Mouse (Mus musculus): ENCODE measurements around the gene Mymk. TPM values are rescaled to one million over a fixed set of nuclear protein-coding genes. Genes with fewer than 3 reads are reported as not detected.
A peak's percentile ranks its signal among the peaks of the same experiment; 100 is the strongest.

Mymk gene
- polyA plus RNA-seq, 1 experiment from 2014 or later: 0.32 TPM

GRCm38 (mm10) chr2:27045979-27046770 is 25.8 kb downstream of the Mymk start:
- no peak for ATAC-seq (ENCODE audit: low FRiP score)
- H3K9me3 ChIP-seq (ENCODE audit: control insufficient read depth, low read length): no peaks in the 10 kb centered on the region
- no peaks in the 10 kb centered on the region for H3K4me1 ChIP-seq (replicated peaks; ENCODE audit: control insufficient read depth, insufficient read depth, low read length)
- H3K27me3 ChIP-seq (ENCODE audit: control insufficient read depth, insufficient read depth, low read length): no peaks in the 10 kb centered on the region
- H3K36me3 ChIP-seq (replicated peaks; ENCODE audit: control insufficient read depth, insufficient read depth): no peaks in the 10 kb centered on the region
- WGBS: 70% methylated on average over 8 of the region's 8 CpGs
- no peak for DNase-seq (ENCODE audit: low spot score)
- H3K27ac ChIP-seq: no peak overlapping the region
- no peak overlapping the region for H3K9ac ChIP-seq
- no peak overlapping the region for H3K4me2 ChIP-seq (replicated peaks)
- no peak overlapping the region for H3K4me3 ChIP-seq (replicated peaks; ENCODE audit: low read length)

DNA sequence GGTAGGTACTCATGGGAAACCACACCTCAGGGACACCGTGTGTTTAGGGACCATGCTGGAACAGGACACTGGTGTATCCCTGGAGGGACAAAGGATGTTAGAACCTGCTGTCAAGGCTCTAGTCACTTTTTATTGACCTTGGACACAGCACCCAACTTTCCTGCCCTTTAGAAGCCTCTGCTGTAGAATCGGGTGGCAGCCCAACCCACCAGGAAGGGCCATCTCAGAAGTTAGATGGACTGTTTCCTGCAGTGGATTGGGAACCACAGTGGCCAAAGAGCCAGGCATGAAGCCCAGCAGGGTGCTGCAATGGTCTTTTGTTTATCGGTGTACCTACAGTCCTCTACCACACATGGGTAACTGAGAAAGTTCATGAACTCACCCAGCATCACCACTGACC is 27.3 kb downstream of the Mymk start:
- Histone ChIP-seq H3K9me3 (ENCODE audit: control insufficient read depth, low read length) (no peaks in the 10 kb centered on the region), H3K36me3 (replicated peaks; ENCODE audit: control insufficient read depth, insufficient read depth) (no peaks in the 10 kb centered on the region), H3K4me1 (replicated peaks; ENCODE audit: control insufficient read depth, insufficient read depth, low read length) (no peaks in the 10 kb centered on the region), H3K27me3 (ENCODE audit: control insufficient read depth, insufficient read depth, low read length) (no peaks in the 10 kb centered on the region), H3K4me3 (replicated peaks; ENCODE audit: low read length) (no peak overlapping the region), H3K9ac (no peak overlapping the region), H3K4me2 (replicated peaks) (no peak overlapping the region), H3K27ac (no peak overlapping the region)
- WGBS: 85% methylated on average over 3 of the region's 3 CpGs
- DNase-seq (ENCODE audit: low spot score) (no peak), ATAC-seq (ENCODE audit: low FRiP score) (no peak)

- no peaks in the 10 kb centered on the region for H3K36me3 ChIP-seq (replicated peaks; ENCODE audit: control insufficient read depth, insufficient read depth)
- H3K4me2 ChIP-seq (replicated peaks): no peak overlapping the region
- DNase-seq (ENCODE audit: low spot score) (no peak), ATAC-seq (ENCODE audit: low FRiP score) (no peak)
- H3K4me1 ChIP-seq (replicated peaks; ENCODE audit: control insufficient read depth, insufficient read depth, low read length): no peaks in the 10 kb centered on the region
- 72% methylated on average over 4 of the region's 4 CpGs for WGBS
- no peak overlapping the region for H3K27ac ChIP-seq
- H3K9ac ChIP-seq: no peak overlapping the region
- H3K9me3 ChIP-seq (ENCODE audit: control insufficient read depth, low read length): no peaks in the 10 kb centered on the region
- H3K27me3 ChIP-seq (ENCODE audit: control insufficient read depth, insufficient read depth, low read length): no peaks in the 10 kb centered on the region
- H3K4me3 ChIP-seq (replicated peaks; ENCODE audit: low read length): no peak overlapping the region
Measured at GRCm38 (mm10) chr2:27044166-27044565, 27.8 kb downstream of the Mymk start.

- WGBS: 21% methylated on average over 3 of the region's 3 CpGs
- Histone ChIP-seq H3K4me1 (replicated peaks; ENCODE audit: control insufficient read depth, insufficient read depth, low read length) (no peaks in the 10 kb centered on the region), H3K4me2 (replicated peaks) (no peak overlapping the region), H3K27ac (no peak overlapping the region), H3K4me3 (replicated peaks; ENCODE audit: low read length) (no peak overlapping the region), H3K27me3 (ENCODE audit: control insufficient read depth, insufficient read depth, low read length) (no peaks in the 10 kb centered on the region), H3K36me3 (replicated peaks; ENCODE audit: control insufficient read depth, insufficient read depth) (no peaks in the 10 kb centered on the region), H3K9me3 (ENCODE audit: control insufficient read depth, low read length) (no peaks in the 10 kb centered on the region), H3K9ac (no peak overlapping the region)
- peak; percentile 90 for ATAC-seq (ENCODE audit: low FRiP score)
- peak; percentile 82 for DNase-seq (ENCODE audit: low spot score)
Measured at GRCm38 (mm10) chr2:27043461-27043860, 28.5 kb downstream of the Mymk start.

- Histone ChIP-seq H3K4me2 (replicated peaks) (no peak overlapping the region), H3K27me3 (ENCODE audit: control insufficient read depth, insufficient read depth, low read length) (no peaks in the 10 kb centered on the region), H3K4me1 (replicated peaks; ENCODE audit: control insufficient read depth, insufficient read depth, low read length) (no peaks in the 10 kb centered on the region), H3K36me3 (replicated peaks; ENCODE audit: control insufficient read depth, insufficient read depth) (no peaks in the 10 kb centered on the region), H3K9ac (no peak overlapping the region), H3K9me3 (ENCODE audit: control insufficient read depth, low read length) (no peaks in the 10 kb centered on the region), H3K4me3 (replicated peaks; ENCODE audit: low read length) (no peak overlapping the region), H3K27ac (no peak overlapping the region)
- ATAC-seq (ENCODE audit: low FRiP score) (no peak), DNase-seq (ENCODE audit: low spot score) (no peak)
- 71% methylated on average over 8 of the region's 8 CpGs for WGBS
Measured at GRCm38 (mm10) chr2:27042131-27042844, 29.7 kb downstream of the Mymk start.

DNA sequence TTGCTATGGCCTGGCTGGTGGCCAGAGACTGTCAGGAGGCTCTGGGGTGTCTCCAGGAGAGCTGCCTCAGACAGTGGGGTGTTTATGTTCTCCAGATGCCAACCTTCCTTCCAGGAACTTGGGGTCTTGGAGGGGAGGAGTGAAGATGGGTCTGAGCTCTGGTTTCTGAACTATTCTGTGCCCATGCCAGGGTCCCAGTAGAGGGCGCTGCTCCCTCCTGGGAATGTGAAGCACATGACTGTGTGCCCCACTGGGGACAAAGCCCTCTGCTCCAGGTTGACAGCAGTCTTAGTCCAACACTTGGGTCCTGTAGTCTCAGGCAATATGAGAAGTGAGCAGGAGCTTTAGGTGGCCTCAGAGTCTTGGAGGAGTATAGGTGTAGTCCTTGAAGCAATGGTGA is 32.7 kb downstream of the Mymk start:
- Histone ChIP-seq H3K36me3 (replicated peaks; ENCODE audit: control insufficient read depth, insufficient read depth) (no peaks in the 10 kb centered on the region), H3K9me3 (ENCODE audit: control insufficient read depth, low read length) (no peaks in the 10 kb centered on the region), H3K27me3 (ENCODE audit: control insufficient read depth, insufficient read depth, low read length) (no peaks in the 10 kb centered on the region), H3K4me3 (replicated peaks; ENCODE audit: low read length) (no peak overlapping the region), H3K4me2 (replicated peaks) (no peak overlapping the region), H3K9ac (no peak overlapping the region), H3K4me1 (replicated peaks; ENCODE audit: control insufficient read depth, insufficient read depth, low read length) (no peaks in the 10 kb centered on the region), H3K27ac (no peak overlapping the region)
- WGBS: 17% methylated on average over 1 of the region's 1 CpGs
- no peak for DNase-seq (ENCODE audit: low spot score)
- ATAC-seq (ENCODE audit: low FRiP score): no peak

DNA sequence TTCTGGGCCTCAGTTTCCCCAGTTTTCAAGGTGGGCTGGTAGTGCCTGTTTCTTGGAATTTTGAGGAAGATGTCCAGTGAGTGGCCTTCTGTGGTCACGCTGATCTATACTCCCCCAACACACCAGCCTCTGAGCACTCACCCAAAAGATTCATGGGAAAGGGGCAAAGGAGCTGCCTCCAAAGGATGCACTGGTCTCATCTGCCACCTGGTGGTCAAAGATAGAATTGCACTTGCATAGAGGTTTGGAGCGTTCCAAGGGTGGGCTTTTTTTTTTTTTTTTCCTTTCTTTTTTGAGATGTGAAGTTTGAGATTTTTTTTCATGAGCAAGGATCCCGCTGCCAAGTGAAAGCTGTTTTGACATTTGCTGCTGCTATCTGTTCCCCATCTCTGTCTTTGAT is 33.4 kb downstream of the Mymk start:
- Histone ChIP-seq H3K4me1 (replicated peaks; ENCODE audit: control insufficient read depth, insufficient read depth, low read length) (no peaks in the 10 kb centered on the region), H3K27me3 (ENCODE audit: control insufficient read depth, insufficient read depth, low read length) (no peaks in the 10 kb centered on the region), H3K9ac (no peak overlapping the region), H3K4me2 (replicated peaks) (no peak overlapping the region), H3K4me3 (replicated peaks; ENCODE audit: low read length) (no peak overlapping the region), H3K27ac (no peak overlapping the region), H3K9me3 (ENCODE audit: control insufficient read depth, low read length) (no peaks in the 10 kb centered on the region), H3K36me3 (replicated peaks; ENCODE audit: control insufficient read depth, insufficient read depth) (no peaks in the 10 kb centered on the region)
- ATAC-seq (ENCODE audit: low FRiP score) (no peak), DNase-seq (ENCODE audit: low spot score) (peak; percentile 93)
- whole genome bisulfite sequencing: 6% methylated on average over 3 of the region's 3 CpGs

DNA sequence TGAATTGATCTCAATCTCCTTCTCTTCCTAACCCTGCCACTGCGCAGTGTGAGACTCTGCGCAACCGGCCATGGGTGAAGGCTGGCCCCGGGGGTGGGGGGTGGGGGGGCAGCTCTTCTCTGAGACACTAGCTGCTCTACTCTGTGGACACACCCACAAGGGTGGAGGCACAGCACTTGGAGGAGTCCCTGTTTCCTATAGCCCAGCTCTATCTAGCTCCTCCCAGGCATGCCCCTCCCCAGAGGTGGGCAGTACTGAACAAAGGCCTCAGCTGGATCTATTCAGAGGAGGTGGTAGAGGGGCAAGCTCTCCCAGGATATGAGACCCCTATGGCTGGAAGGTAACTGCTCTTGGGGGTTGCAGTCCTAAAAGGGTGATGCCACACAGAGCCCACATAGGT is 35.0 kb downstream of the Mymk start:
- Histone ChIP-seq H3K4me3 (replicated peaks; ENCODE audit: low read length) (no peak overlapping the region), H3K4me1 (replicated peaks; ENCODE audit: control insufficient read depth, insufficient read depth, low read length) (no peaks in the 10 kb centered on the region), H3K4me2 (replicated peaks) (no peak overlapping the region), H3K27ac (no peak overlapping the region), H3K36me3 (replicated peaks; ENCODE audit: control insufficient read depth, insufficient read depth) (no peaks in the 10 kb centered on the region), H3K27me3 (ENCODE audit: control insufficient read depth, insufficient read depth, low read length) (no peaks in the 10 kb centered on the region), H3K9ac (no peak overlapping the region), H3K9me3 (ENCODE audit: control insufficient read depth, low read length) (no peaks in the 10 kb centered on the region)
- WGBS: 51% methylated on average over 4 of the region's 4 CpGs
- no peak for ATAC-seq (ENCODE audit: low FRiP score)
- DNase-seq (ENCODE audit: low spot score): no peak

DNA sequence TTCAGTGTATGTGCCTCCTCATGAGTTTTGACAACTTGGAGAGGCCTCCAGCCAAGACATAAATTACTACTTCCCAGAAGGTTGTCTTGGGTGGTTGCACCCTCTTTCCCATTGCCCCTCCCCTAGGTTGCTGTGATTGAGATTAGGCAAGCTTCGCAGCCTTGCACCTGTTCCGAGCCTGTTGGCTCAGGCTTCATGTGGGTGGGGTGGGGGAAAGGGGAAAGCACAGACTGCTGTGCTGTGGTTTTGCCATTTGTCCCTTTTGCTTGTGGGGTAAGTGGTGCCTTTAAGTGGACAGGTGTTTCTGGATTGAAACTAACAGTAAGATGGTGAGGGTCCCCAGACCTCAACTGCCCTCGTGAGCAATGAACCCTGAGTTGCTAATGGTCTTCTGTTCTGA is 36.0 kb downstream of the Mymk start:
- no peak overlapping the region for H3K4me2 ChIP-seq (replicated peaks)
- H3K4me3 ChIP-seq (replicated peaks; ENCODE audit: low read length): no peak overlapping the region
- DNase-seq (ENCODE audit: low spot score) (no peak), ATAC-seq (ENCODE audit: low FRiP score) (no peak)
- H3K9me3 ChIP-seq (ENCODE audit: control insufficient read depth, low read length): no peaks in the 10 kb centered on the region
- 81% methylated on average over 3 of the region's 3 CpGs for WGBS
- H3K4me1 ChIP-seq (replicated peaks; ENCODE audit: control insufficient read depth, insufficient read depth, low read length): no peaks in the 10 kb centered on the region
- H3K36me3 ChIP-seq (replicated peaks; ENCODE audit: control insufficient read depth, insufficient read depth): no peaks in the 10 kb centered on the region
- no peaks in the 10 kb centered on the region for H3K27me3 ChIP-seq (ENCODE audit: control insufficient read depth, insufficient read depth, low read length)
- H3K9ac ChIP-seq: no peak overlapping the region
- no peak overlapping the region for H3K27ac ChIP-seq
